Mouse (Mus musculus): ENCODE measurements around the gene Fzd10.

GRCm38 (mm10) chr5:128599365-128600071 is 1.1 kb upstream of the Fzd10 start:
- TF ChIP-seq GATA1 (IDR thresholded peaks at IDR 0.05; ENCODE audit: low read length) (no peak), TAL1 (IDR thresholded peaks at IDR 0.05; ENCODE audit: low read length) (no peak)
